Mouse (Mus musculus): ENCODE results near the gene Slc27a2.

DNA sequence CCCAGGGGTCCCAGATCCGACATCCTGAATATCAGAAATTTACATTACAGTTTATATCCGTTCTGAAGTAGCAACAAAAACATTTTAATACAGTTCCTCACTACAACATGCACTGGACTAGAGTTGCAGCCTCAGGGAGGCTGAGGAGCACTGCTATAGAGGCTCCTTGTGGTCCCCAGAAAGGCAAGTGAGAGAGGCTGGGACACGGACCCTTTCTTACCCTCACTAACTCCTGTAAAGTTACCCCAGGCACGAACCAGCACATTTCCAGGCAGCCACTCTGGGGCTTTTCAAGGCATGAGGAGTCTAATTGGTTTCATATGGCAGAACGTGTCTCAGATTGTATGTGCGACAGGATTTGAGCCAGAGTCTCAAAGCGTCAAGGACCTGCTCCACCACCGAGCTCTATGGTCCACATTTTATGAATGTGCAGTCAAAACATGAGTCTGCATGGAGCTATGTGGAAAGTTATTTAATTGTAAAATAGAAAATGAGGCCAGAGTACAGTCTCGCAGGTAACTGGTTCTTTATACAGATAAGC, 76.3 kb downstream of the Slc27a2 start:
- TF ChIP-seq MAX (IDR thresholded peaks at IDR 0.05) (no peak), CTCF (IDR thresholded peaks at IDR 0.05; ENCODE audit: control insufficient read depth, insufficient read depth, insufficient read length) (no peak)

All from C2C12 (cell line).